Mouse (Mus musculus) left cerebral cortex, postnatal 10 days (tissue): ENCODE measurements around the gene Nav3. TPM values are rescaled to one million over a fixed set of nuclear protein-coding genes. Genes with fewer than 3 reads are reported as not detected.
A peak's percentile ranks its signal among the peaks of the same experiment; 100 is the strongest.

Experiments used
- DNase-seq, 2 experiments: peaks; one replicate each; pipeline ENCODE4 v3.0.0; 2021 to 2022; ENCODE audit warnings: low spot score in 2 of 2, mixed read lengths in 1 of 2; ENCODE audit errors: extremely low spot score in 1 of 2
- intact Hi-C: fragments of 180-260 bp; cut with DNase I; formaldehyde crosslinking; loops from one replicate; pipeline ENCODE4 v1.15.1; 2025
- total RNA-seq, 2 experiments: library from RNA; stranded (reverse); gene quantifications; 2 replicates each; pipeline ENCODE4 v1.2.3; 2021

The Nav3 gene
- total RNA-seq, 2 experiments from 2014 or later, result 241 to 252 TPM

- intact Hi-C loops, result no loop called here
- DNase-seq, result no peak
Measured at GRCm38 (mm10) chr10:109903241-109903640, 552.8 kb downstream of the Nav3 start.

- intact Hi-C loops, result no loop called here
- DNase-seq, result no peak
Measured at GRCm38 (mm10) chr10:109889171-109889475, 566.9 kb downstream of the Nav3 start.

GRCm38 (mm10) chr10:109888355-109889170, 567.4 kb downstream of the Nav3 start:
- DNase-seq, result no peak
- intact Hi-C loops, result no loop called here

- intact Hi-C loops, result no loop called here
- no peak for DNase-seq
Measured at GRCm38 (mm10) chr10:109887160-109887559, 568.8 kb downstream of the Nav3 start.

GRCm38 (mm10) chr10:109876107-109876506, 579.9 kb downstream of the Nav3 start:
- intact Hi-C loops, result no loop called here
- DNase-seq, result no peak

GRCm38 (mm10) chr10:109875312-109875830, 580.6 kb downstream of the Nav3 start:
- no peak for DNase-seq
- intact Hi-C loops, result no loop called here

- no peak for DNase-seq
- intact Hi-C loops, result no loop called here
Measured at GRCm38 (mm10) chr10:109874652-109875311, 581.2 kb downstream of the Nav3 start.

GRCm38 (mm10) chr10:109866063-109866462, 589.9 kb downstream of the Nav3 start:
- DNase-seq, result no peak
- intact Hi-C loops, result no loop called here

- intact Hi-C loops, result no loop called here
- DNase-seq, result no peak
Measured at GRCm38 (mm10) chr10:109865391-109865790, 590.6 kb downstream of the Nav3 start.

- intact Hi-C loops, result no loop called here
- peak; percentile 31 to 63 for DNase-seq
Measured at GRCm38 (mm10) chr10:109864708-109865107, 591.3 kb downstream of the Nav3 start.

GRCm38 (mm10) chr10:109861275-109861674, 594.7 kb downstream of the Nav3 start:
- intact Hi-C loops, result loop anchor here (2.0 kb wide), 1 partner anchor 96 kb away; no protein-coding TSS in a partner anchor
- peak in 1 of 2 experiments; percentile 50 for DNase-seq

GRCm38 (mm10) chr10:109858568-109858967, 597.4 kb downstream of the Nav3 start:
- intact Hi-C loops, result no loop called here
- DNase-seq, result no peak

GRCm38 (mm10) chr10:109852392-109852791, 603.6 kb downstream of the Nav3 start:
- intact Hi-C loops, result no loop called here

GRCm38 (mm10) chr10:109847631-109848030, 608.4 kb downstream of the Nav3 start:
- intact Hi-C loops, result no loop called here
- no peak for DNase-seq

More at GRCm38 (mm10) chr10:109852392-109852791, 603.6 kb downstream of the Nav3 start:
- no peak for DNase-seq

- intact Hi-C loops, result no loop called here
- DNase-seq, result no peak
Measured at GRCm38 (mm10) chr10:109843661-109844060, 612.3 kb downstream of the Nav3 start.

GRCm38 (mm10) chr10:109832768-109833291, 623.2 kb downstream of the Nav3 start:
- peak; percentile 40 to 41 for DNase-seq
- intact Hi-C loops, result no loop called here

GRCm38 (mm10) chr10:109806782-109807493, 649.1 kb downstream of the Nav3 start:
- DNase-seq, result no peak
- intact Hi-C loops, result no loop called here

GRCm38 (mm10) chr10:109803441-109803840, 652.6 kb downstream of the Nav3 start:
- intact Hi-C loops, result no loop called here
- DNase-seq, result no peak

GRCm38 (mm10) chr10:109802236-109802635, 653.8 kb downstream of the Nav3 start:
- no peak for DNase-seq
- intact Hi-C loops, result no loop called here
